Mouse (Mus musculus): ENCODE measurements at regions not wholly inside any gene's neighbourhood (a gene's known extent, or its start where the extent isn't known, plus 50 kb on each side); places are given as distances from the start of the nearest gene placed in this dataset.
A peak's percentile ranks its signal among the peaks of the same experiment; 100 is the strongest.

- WGBS: 22% methylated on average over 5 of the region's 5 CpGs
- Histone ChIP-seq H3K4me2 (ENCODE audit: low read depth, low read length) (0 out of 2 replicates have a peak overlapping the region, but pooled peaks have one; percentile 3), H3K4me1 (replicated peaks; ENCODE audit: control insufficient read depth, insufficient read depth, low read length) (no peaks in the 10 kb centered on the region), H3K4me3 (ENCODE audit: low read length) (no peak overlapping the region), H3K9me3 (ENCODE audit: control insufficient read depth, low read length) (no peaks in the 10 kb centered on the region), H3K27ac (ENCODE audit: low read length) (no peak overlapping the region), H3K9ac (ENCODE audit: low read length) (no peak overlapping the region), H3K27me3 (ENCODE audit: control insufficient read depth, insufficient read depth, low read depth, low read length) (peaks cover 2% of the 10 kb centered on the region), H3K36me3 (ENCODE audit: control insufficient read depth, insufficient read depth, low read length) (no peaks in the 10 kb centered on the region)
- no peak for ATAC-seq (ENCODE audit: low read depth)
Observed at GRCm38 (mm10) chr2:18617520-18617919, 54.7 kb upstream of the Commd3 start.

GRCm38 (mm10) chr2:18609868-18610185 lies 62.4 kb upstream of the Commd3 start:
- Histone ChIP-seq H3K9me3 (ENCODE audit: control insufficient read depth, low read length) (no peaks in the 10 kb centered on the region), H3K4me1 (replicated peaks; ENCODE audit: control insufficient read depth, insufficient read depth, low read length) (peaks cover 17% of the 10 kb centered on the region), H3K36me3 (ENCODE audit: control insufficient read depth, insufficient read depth, low read length) (no peaks in the 10 kb centered on the region), H3K27me3 (ENCODE audit: control insufficient read depth, insufficient read depth, low read depth, low read length) (peaks cover 25% of the 10 kb centered on the region), H3K4me2 (ENCODE audit: low read depth, low read length) (peak overlapping the region; percentile 76), H3K9ac (ENCODE audit: low read length) (peak overlapping the region; percentile 59), H3K27ac (ENCODE audit: low read length) (no peak overlapping the region), H3K4me3 (ENCODE audit: low read length) (peak overlapping the region; percentile 54)
- no peak for ATAC-seq (ENCODE audit: low read depth)
- WGBS: 8% methylated on average over 10 of the region's 10 CpGs

- Histone ChIP-seq H3K27me3 (ENCODE audit: control insufficient read depth, insufficient read depth, low read depth, low read length) (peaks cover 25% of the 10 kb centered on the region), H3K4me2 (ENCODE audit: low read depth, low read length) (peak overlapping the region; percentile 76), H3K27ac (ENCODE audit: low read length) (no peak overlapping the region), H3K4me3 (ENCODE audit: low read length) (peak overlapping the region; percentile 54), H3K36me3 (ENCODE audit: control insufficient read depth, insufficient read depth, low read length) (no peaks in the 10 kb centered on the region), H3K9me3 (ENCODE audit: control insufficient read depth, low read length) (no peaks in the 10 kb centered on the region), H3K4me1 (replicated peaks; ENCODE audit: control insufficient read depth, insufficient read depth, low read length) (peaks cover 17% of the 10 kb centered on the region), H3K9ac (ENCODE audit: low read length) (peak overlapping the region; percentile 59)
- ATAC-seq (ENCODE audit: low read depth): peak; percentile 56
- under 1% methylated on average over 51 of the region's 51 CpGs for WGBS
Observed at GRCm38 (mm10) chr2:18609075-18609867, 62.9 kb upstream of the Commd3 start.

- H3K9ac ChIP-seq (ENCODE audit: low read length): peak overlapping the region; percentile 59
- whole genome bisulfite sequencing: under 1% methylated on average over 29 of the region's 29 CpGs
- H3K36me3 ChIP-seq (ENCODE audit: control insufficient read depth, insufficient read depth, low read length): no peaks in the 10 kb centered on the region
- H3K27me3 ChIP-seq (ENCODE audit: control insufficient read depth, insufficient read depth, low read depth, low read length): peaks cover 25% of the 10 kb centered on the region
- H3K27ac ChIP-seq (ENCODE audit: low read length): no peak overlapping the region
- peak overlapping the region; percentile 76 for H3K4me2 ChIP-seq (ENCODE audit: low read depth, low read length)
- peak overlapping the region; percentile 54 for H3K4me3 ChIP-seq (ENCODE audit: low read length)
- no peaks in the 10 kb centered on the region for H3K9me3 ChIP-seq (ENCODE audit: control insufficient read depth, low read length)
- ATAC-seq (ENCODE audit: low read depth): peak; percentile 78
- H3K4me1 ChIP-seq (replicated peaks; ENCODE audit: control insufficient read depth, insufficient read depth, low read length): peaks cover 17% of the 10 kb centered on the region
Observed at GRCm38 (mm10) chr2:18608260-18609074, 63.7 kb upstream of the Commd3 start.

GRCm38 (mm10) chr2:18607586-18608259 lies 64.5 kb upstream of the Commd3 start:
- no peaks in the 10 kb centered on the region for H3K36me3 ChIP-seq (ENCODE audit: control insufficient read depth, insufficient read depth, low read length)
- H3K27ac ChIP-seq (ENCODE audit: low read length): no peak overlapping the region
- 2% methylated on average over 14 of the region's 14 CpGs for WGBS
- peaks cover 23% of the 10 kb centered on the region for H3K27me3 ChIP-seq (ENCODE audit: control insufficient read depth, insufficient read depth, low read depth, low read length)
- peaks cover 17% of the 10 kb centered on the region for H3K4me1 ChIP-seq (replicated peaks; ENCODE audit: control insufficient read depth, insufficient read depth, low read length)
- peak overlapping the region; percentile 59 for H3K9ac ChIP-seq (ENCODE audit: low read length)
- no peak for ATAC-seq (ENCODE audit: low read depth)
- H3K9me3 ChIP-seq (ENCODE audit: control insufficient read depth, low read length): no peaks in the 10 kb centered on the region
- H3K4me2 ChIP-seq (ENCODE audit: low read depth, low read length): peak overlapping the region; percentile 76
- H3K4me3 ChIP-seq (ENCODE audit: low read length): peak overlapping the region; percentile 54

- Histone ChIP-seq H3K4me2 (ENCODE audit: low read depth, low read length) (peak overlapping the region; percentile 76; the same call in 1 of the 2 replicates), H3K27me3 (ENCODE audit: control insufficient read depth, insufficient read depth, low read depth, low read length) (peaks cover 23% of the 10 kb centered on the region), H3K36me3 (ENCODE audit: control insufficient read depth, insufficient read depth, low read length) (no peaks in the 10 kb centered on the region), H3K4me3 (ENCODE audit: low read length) (no peak overlapping the region), H3K9me3 (ENCODE audit: control insufficient read depth, low read length) (no peaks in the 10 kb centered on the region), H3K9ac (ENCODE audit: low read length) (no peak overlapping the region), H3K27ac (ENCODE audit: low read length) (no peak overlapping the region), H3K4me1 (replicated peaks; ENCODE audit: control insufficient read depth, insufficient read depth, low read length) (peaks cover 17% of the 10 kb centered on the region)
- 10% methylated on average over 6 of the region's 6 CpGs for WGBS
- ATAC-seq (ENCODE audit: low read depth): no peak
Observed at GRCm38 (mm10) chr2:18607088-18607487, 65.1 kb upstream of the Commd3 start.

- H3K4me3 ChIP-seq (ENCODE audit: low read length): no peak overlapping the region
- H3K4me2 ChIP-seq (ENCODE audit: low read depth, low read length): no peak overlapping the region
- H3K9me3 ChIP-seq (ENCODE audit: control insufficient read depth, low read length): no peaks in the 10 kb centered on the region
- H3K36me3 ChIP-seq (ENCODE audit: control insufficient read depth, insufficient read depth, low read length): no peaks in the 10 kb centered on the region
- ATAC-seq (ENCODE audit: low read depth): no peak
- no peaks in the 10 kb centered on the region for H3K27me3 ChIP-seq (ENCODE audit: control insufficient read depth, insufficient read depth, low read depth, low read length)
- 49% methylated on average over 4 of the region's 4 CpGs for WGBS
- peaks cover 3% of the 10 kb centered on the region; the same call in 1 of the 2 replicates for H3K4me1 ChIP-seq (replicated peaks; ENCODE audit: control insufficient read depth, insufficient read depth, low read length)
- no peak overlapping the region for H3K9ac ChIP-seq (ENCODE audit: low read length)
- H3K27ac ChIP-seq (ENCODE audit: low read length): no peak overlapping the region
Observed at GRCm38 (mm10) chr2:18592221-18592620, 80.0 kb upstream of the Commd3 start.

GRCm38 (mm10) chr2:18588232-18588631 lies 84.0 kb upstream of the Commd3 start:
- H3K9ac ChIP-seq (ENCODE audit: low read length): peak overlapping the region; percentile 70
- H3K4me1 ChIP-seq (replicated peaks; ENCODE audit: control insufficient read depth, insufficient read depth, low read length): peaks cover 3% of the 10 kb centered on the region; the same call in 1 of the 2 replicates
- no peaks in the 10 kb centered on the region for H3K27me3 ChIP-seq (ENCODE audit: control insufficient read depth, insufficient read depth, low read depth, low read length)
- no peak for ATAC-seq (ENCODE audit: low read depth)
- no peaks in the 10 kb centered on the region for H3K9me3 ChIP-seq (ENCODE audit: control insufficient read depth, low read length)
- no peaks in the 10 kb centered on the region for H3K36me3 ChIP-seq (ENCODE audit: control insufficient read depth, insufficient read depth, low read length)
- H3K27ac ChIP-seq (ENCODE audit: low read length): no peak overlapping the region; the same call in 1 of the 2 replicates
- peak overlapping the region; percentile 74 for H3K4me3 ChIP-seq (ENCODE audit: low read length)
- WGBS: under 1% methylated on average over 4 of the region's 4 CpGs
- H3K4me2 ChIP-seq (ENCODE audit: low read depth, low read length): peak overlapping the region; percentile 61
